Mouse (Mus musculus): Measurements from ENCODE around the gene Loxl4. TPM values are rescaled to one million over a fixed set of nuclear protein-coding genes. Genes with fewer than 3 reads are reported as not detected.

Loxl4 gene
- polyA plus RNA-seq, 1 experiment: 0.89 TPM

GRCm38 (mm10) chr19:42638604-42639481 lies 26.2 kb upstream of the Loxl4 start:
- H3K4me1 ChIP-seq (replicated peaks; ENCODE audit: control insufficient read depth, insufficient read depth, low read length): no peaks in the 10 kb centered on the region
- H3K36me3 ChIP-seq (ENCODE audit: control insufficient read depth, insufficient read depth, low read length): no peaks in the 10 kb centered on the region
- TF ChIP-seq CTCF (IDR thresholded peaks at IDR 0.05; ENCODE audit: borderline replicate concordance, control insufficient read depth, extremely low read depth, insufficient read depth, low read length, poor library complexity): no peak
- no peak for TF ChIP-seq POLR2A (IDR thresholded peaks at IDR 0.05; ENCODE audit: control insufficient read depth, extremely low read depth, insufficient read depth, low read length, poor library complexity)
- no peak overlapping the region for H3K27ac ChIP-seq (ENCODE audit: control insufficient read depth, insufficient read depth, low read length)
- no peak for DNase-seq
- H3K4me3 ChIP-seq (ENCODE audit: control insufficient read depth, insufficient read depth, low read length): no peak overlapping the region
- H3K27me3 ChIP-seq (ENCODE audit: control insufficient read depth, insufficient read depth, low read length): no peaks in the 10 kb centered on the region
- 51% methylated on average over 8 of the region's 8 CpGs for WGBS

DNA sequence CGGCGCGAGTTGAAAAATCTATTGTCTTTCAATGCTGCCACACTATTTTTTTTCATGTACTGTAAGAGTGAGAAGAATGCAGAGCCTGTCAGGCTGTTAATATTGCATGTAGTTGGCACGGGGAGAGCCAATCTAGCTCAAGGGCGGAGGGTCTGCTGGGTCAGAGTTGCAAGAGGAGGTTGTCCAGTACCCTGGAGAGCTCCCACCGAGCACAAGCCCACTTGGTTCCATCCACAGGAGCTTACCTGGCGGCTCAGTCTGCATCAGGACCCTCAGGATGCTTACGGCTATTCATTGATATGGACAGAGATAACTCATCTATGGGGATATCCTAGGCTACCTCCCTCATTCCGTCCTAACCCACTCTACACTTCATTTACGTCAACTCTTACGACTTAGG lies 24.0 kb upstream of the Loxl4 start:
- Histone ChIP-seq H3K36me3 (ENCODE audit: control insufficient read depth, insufficient read depth, low read length) (no peaks in the 10 kb centered on the region), H3K27me3 (ENCODE audit: control insufficient read depth, insufficient read depth, low read length) (no peaks in the 10 kb centered on the region), H3K27ac (ENCODE audit: control insufficient read depth, insufficient read depth, low read length) (no peak overlapping the region), H3K4me3 (ENCODE audit: control insufficient read depth, insufficient read depth, low read length) (no peak overlapping the region), H3K4me1 (replicated peaks; ENCODE audit: control insufficient read depth, insufficient read depth, low read length) (no peaks in the 10 kb centered on the region)
- DNase-seq: no peak
- WGBS: 58% methylated on average over 11 of the region's 11 CpGs
- TF ChIP-seq CTCF (IDR thresholded peaks at IDR 0.05; ENCODE audit: borderline replicate concordance, control insufficient read depth, extremely low read depth, insufficient read depth, low read length, poor library complexity) (no peak), POLR2A (IDR thresholded peaks at IDR 0.05; ENCODE audit: control insufficient read depth, extremely low read depth, insufficient read depth, low read length, poor library complexity) (no peak)

DNA sequence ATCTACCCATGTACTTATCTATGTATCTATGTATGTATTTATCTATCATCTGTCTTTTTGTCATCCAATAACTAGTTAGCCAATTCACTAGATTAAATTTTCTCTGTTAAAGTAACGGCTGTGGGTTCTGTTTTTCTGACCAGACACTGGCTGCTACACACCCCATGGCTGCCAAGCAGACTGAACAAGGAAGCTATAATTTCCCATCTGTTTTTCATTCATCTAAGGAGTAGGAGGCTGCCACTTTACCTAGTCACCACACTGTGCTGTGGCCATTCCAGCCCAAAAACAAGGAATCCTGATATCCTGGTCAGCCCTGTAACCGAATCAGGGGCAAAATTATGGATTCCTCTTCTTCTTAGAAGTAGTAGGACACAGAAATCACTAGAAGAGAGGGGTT lies 21.0 kb upstream of the Loxl4 start:
- 78% methylated on average over 2 of the region's 2 CpGs for WGBS
- no peaks in the 10 kb centered on the region for H3K4me1 ChIP-seq (replicated peaks; ENCODE audit: control insufficient read depth, insufficient read depth, low read length)
- H3K27me3 ChIP-seq (ENCODE audit: control insufficient read depth, insufficient read depth, low read length): no peaks in the 10 kb centered on the region
- H3K27ac ChIP-seq (ENCODE audit: control insufficient read depth, insufficient read depth, low read length): no peak overlapping the region
- H3K36me3 ChIP-seq (ENCODE audit: control insufficient read depth, insufficient read depth, low read length): no peaks in the 10 kb centered on the region
- TF ChIP-seq CTCF (IDR thresholded peaks at IDR 0.05; ENCODE audit: borderline replicate concordance, control insufficient read depth, extremely low read depth, insufficient read depth, low read length, poor library complexity): no peak
- TF ChIP-seq POLR2A (IDR thresholded peaks at IDR 0.05; ENCODE audit: control insufficient read depth, extremely low read depth, insufficient read depth, low read length, poor library complexity): no peak
- H3K4me3 ChIP-seq (ENCODE audit: control insufficient read depth, insufficient read depth, low read length): no peak overlapping the region
- DNase-seq: no peak

- no peak overlapping the region for H3K4me3 ChIP-seq (ENCODE audit: control insufficient read depth, insufficient read depth, low read length)
- no peaks in the 10 kb centered on the region for H3K4me1 ChIP-seq (replicated peaks; ENCODE audit: control insufficient read depth, insufficient read depth, low read length)
- H3K27me3 ChIP-seq (ENCODE audit: control insufficient read depth, insufficient read depth, low read length): no peaks in the 10 kb centered on the region
- WGBS: 60% methylated on average over 4 of the region's 4 CpGs
- no peak for TF ChIP-seq CTCF (IDR thresholded peaks at IDR 0.05; ENCODE audit: borderline replicate concordance, control insufficient read depth, extremely low read depth, insufficient read depth, low read length, poor library complexity)
- no peak for TF ChIP-seq POLR2A (IDR thresholded peaks at IDR 0.05; ENCODE audit: control insufficient read depth, extremely low read depth, insufficient read depth, low read length, poor library complexity)
- no peak for DNase-seq
- no peaks in the 10 kb centered on the region for H3K36me3 ChIP-seq (ENCODE audit: control insufficient read depth, insufficient read depth, low read length)
- no peak overlapping the region for H3K27ac ChIP-seq (ENCODE audit: control insufficient read depth, insufficient read depth, low read length)
These were observed 19.7 kb upstream of the Loxl4 start for GRCm38 (mm10) chr19:42632301-42632700.

DNA sequence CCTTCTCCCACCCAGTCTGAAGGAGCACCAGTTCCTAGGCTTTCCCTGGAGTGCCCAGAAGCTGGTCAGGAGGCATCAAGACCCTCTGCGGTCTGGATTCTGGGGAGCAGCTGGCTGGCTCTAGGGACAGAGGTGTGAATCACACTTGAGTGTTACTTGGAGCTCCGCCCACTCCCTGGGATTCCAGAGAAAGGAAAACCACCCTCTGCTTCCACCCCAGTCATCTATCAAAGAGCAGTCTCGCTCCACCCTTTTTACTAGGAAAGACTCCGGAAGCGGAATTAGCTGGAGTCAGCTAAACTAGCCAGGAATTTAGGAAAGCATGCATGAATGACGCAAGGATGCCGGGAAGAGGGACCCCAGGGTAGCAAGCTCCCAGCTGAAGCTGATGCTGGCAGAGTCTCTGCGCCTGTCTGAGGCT lies 18.9 kb upstream of the Loxl4 start:
- 14% methylated on average over 8 of the region's 8 CpGs for WGBS
- DNase-seq: no peak
- no peak overlapping the region for H3K4me3 ChIP-seq (ENCODE audit: control insufficient read depth, insufficient read depth, low read length)
- H3K36me3 ChIP-seq (ENCODE audit: control insufficient read depth, insufficient read depth, low read length): no peaks in the 10 kb centered on the region
- H3K4me1 ChIP-seq (replicated peaks; ENCODE audit: control insufficient read depth, insufficient read depth, low read length): no peaks in the 10 kb centered on the region
- H3K27me3 ChIP-seq (ENCODE audit: control insufficient read depth, insufficient read depth, low read length): no peaks in the 10 kb centered on the region
- no peak overlapping the region for H3K27ac ChIP-seq (ENCODE audit: control insufficient read depth, insufficient read depth, low read length)
- TF ChIP-seq CTCF (IDR thresholded peaks at IDR 0.05; ENCODE audit: borderline replicate concordance, control insufficient read depth, extremely low read depth, insufficient read depth, low read length, poor library complexity): no peak
- no peak for TF ChIP-seq POLR2A (IDR thresholded peaks at IDR 0.05; ENCODE audit: control insufficient read depth, extremely low read depth, insufficient read depth, low read length, poor library complexity)

GRCm38 (mm10) chr19:42628068-42628467 lies 15.5 kb upstream of the Loxl4 start:
- H3K4me1 ChIP-seq (replicated peaks; ENCODE audit: control insufficient read depth, insufficient read depth, low read length): no peaks in the 10 kb centered on the region
- no peak overlapping the region for H3K27ac ChIP-seq (ENCODE audit: control insufficient read depth, insufficient read depth, low read length)
- no peaks in the 10 kb centered on the region for H3K36me3 ChIP-seq (ENCODE audit: control insufficient read depth, insufficient read depth, low read length)
- no peak overlapping the region for H3K4me3 ChIP-seq (ENCODE audit: control insufficient read depth, insufficient read depth, low read length)
- no peak for TF ChIP-seq POLR2A (IDR thresholded peaks at IDR 0.05; ENCODE audit: control insufficient read depth, extremely low read depth, insufficient read depth, low read length, poor library complexity)
- no peak for TF ChIP-seq CTCF (IDR thresholded peaks at IDR 0.05; ENCODE audit: borderline replicate concordance, control insufficient read depth, extremely low read depth, insufficient read depth, low read length, poor library complexity)
- 87% methylated on average over 6 of the region's 6 CpGs for WGBS
- no peaks in the 10 kb centered on the region for H3K27me3 ChIP-seq (ENCODE audit: control insufficient read depth, insufficient read depth, low read length)
- no peak for DNase-seq
